Mouse (Mus musculus) CD4-positive naive resting alpha-beta T cell, adult 76 days (primary cell): ENCODE measurements around the gene Krtap19-4. TPM values are rescaled to one million over a fixed set of nuclear protein-coding genes. Genes with fewer than 3 reads are reported as not detected.

Source experiments
- total RNA-seq: library from RNA; stranded (reverse); gene quantifications from one replicate; pipeline ENCODE4 v1.2.4, GENCODE M21; 2023

Krtap19-4 gene
- total RNA-seq = not detected

DNA sequence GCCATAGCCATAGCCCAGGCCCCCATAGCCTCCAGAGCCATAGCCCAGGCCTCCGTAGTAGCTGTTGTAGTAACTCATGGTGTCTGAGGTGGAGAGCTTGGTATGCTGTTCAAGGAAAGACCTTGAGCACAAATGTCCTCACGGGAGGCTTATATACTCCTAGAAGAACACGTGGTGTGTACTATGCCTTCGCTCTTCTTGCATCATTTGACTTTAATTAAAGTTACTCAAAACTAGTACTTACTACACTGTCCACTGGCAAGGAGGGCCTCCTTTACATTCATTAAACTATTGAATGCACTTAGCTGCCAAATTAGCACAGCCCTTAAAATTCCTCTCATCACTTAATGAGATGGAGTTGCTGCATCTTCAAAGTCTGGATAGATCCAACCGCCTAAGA, at the start of gene Krtap19-4:
Krtap19-4 (minus strand) TSS at position 101 of the 400 bp plus-strand sequence.

GRCm38 (mm10) chr16:88932165-88932564, 47.3 kb upstream of the Krtap19-4 start, which contains the start of gene Krtap19-9b:
TSS of gene Krtap19-9b (minus strand) at chr16:88932265.

GRCm38 (mm10) chr16:88896357-88896756, 11.5 kb upstream of the Krtap19-4 start, which contains the start of gene Krtap19-5:
TSS of gene Krtap19-5 (minus strand) at chr16:88896457.

GRCm38 (mm10) chr16:88877938-88878337, 7.0 kb downstream of the Krtap19-4 start, which contains the start of gene Krtap19-3:
TSS of gene Krtap19-3 (minus strand) at chr16:88878038.

GRCm38 (mm10) chr16:88874169-88874568, 10.7 kb downstream of the Krtap19-4 start, which contains the start of gene Krtap19-2:
TSS of gene Krtap19-2 (minus strand) at chr16:88874269.

GRCm38 (mm10) chr16:88869311-88869710, 15.6 kb downstream of the Krtap19-4 start, which contains the start of gene Krtap19-1:
TSS of gene Krtap19-1 (minus strand) at chr16:88869411.

Other genes with a start within 250 kb of the Krtap19-4 start
- not detected for gene Krtap26-1, start 237.3 kb downstream of the Krtap19-4 start, total RNA-seq
- not detected for gene Krtap27-1, start 213.4 kb downstream of the Krtap19-4 start, total RNA-seq
- gene 2310061N02Rik, start 177.1 kb downstream of the Krtap19-4 start, total RNA-seq = not detected
- gene Krtap13-1, start 156.2 kb downstream of the Krtap19-4 start, total RNA-seq = not detected
- gene Krtap13, start 133.5 kb downstream of the Krtap19-4 start, total RNA-seq = not detected
- gene 2310034C09Rik, start 126.2 kb downstream of the Krtap19-4 start, total RNA-seq = not detected
- not detected for gene 2310057N15Rik, start 110.9 kb downstream of the Krtap19-4 start, total RNA-seq
- gene Gm5965, start 107.2 kb downstream of the Krtap19-4 start, total RNA-seq = not detected
- not detected for gene Gm20741, start 72.9 kb downstream of the Krtap19-4 start, total RNA-seq
- gene Krtap15, start 64.9 kb downstream of the Krtap19-4 start, total RNA-seq = not detected
- gene Krtap14, start 58.9 kb downstream of the Krtap19-4 start, total RNA-seq = not detected
- gene Krtap19-1, start 15.7 kb downstream of the Krtap19-4 start, total RNA-seq = not detected
- not detected for gene Krtap19-2, start 10.8 kb downstream of the Krtap19-4 start, total RNA-seq
- gene Krtap19-3, start 7.1 kb downstream of the Krtap19-4 start, total RNA-seq = not detected
- not detected for gene Krtap19-5, start 11.4 kb upstream of the Krtap19-4 start, total RNA-seq
- not detected for gene Krtap19-9b, start 47.2 kb upstream of the Krtap19-4 start, total RNA-seq
- gene Krtap16-3, start 77.8 kb upstream of the Krtap19-4 start, total RNA-seq = not detected
- not detected for gene Krtap22-2, start 125.7 kb upstream of the Krtap19-4 start, total RNA-seq
- gene Gm10229, start 130.2 kb upstream of the Krtap19-4 start, total RNA-seq = not detected
- not detected for gene Krtap6-1, start 146.6 kb upstream of the Krtap19-4 start, total RNA-seq
- not detected for gene Gm10228, start 156.4 kb upstream of the Krtap19-4 start, total RNA-seq
- not detected for gene Krtap6-5, start 162.8 kb upstream of the Krtap19-4 start, total RNA-seq
- not detected for gene 1110025L11Rik, start 178.9 kb upstream of the Krtap19-4 start, total RNA-seq
- gene Krtap6-3, start 198.9 kb upstream of the Krtap19-4 start, total RNA-seq = not detected